Mouse (Mus musculus) forebrain, postnatal 0 days (tissue): ENCODE measurements around the gene Obscn. TPM values are rescaled to one million over a fixed set of nuclear protein-coding genes. Genes with fewer than 3 reads are reported as not detected.
A peak's percentile ranks its signal among the peaks of the same experiment; 100 is the strongest.

Experiments
- ATAC-seq: fragments of 200-750 bp; cut with Nextera tagmentation; 2 replicates; pipeline ENCODE4 v1.8.0; 2017; ENCODE audit warnings: mild to moderate bottlenecking, moderate library complexity
- DNase-seq: peaks from one replicate; pipeline ENCODE4 v3.0.0-alpha.2; 2015
- H3K27ac ChIP-seq: fragments of 300-500 bp; sonication (generic); 2 replicates; pipeline ENCODE4 v1.5.1; 2014; ENCODE audit warnings: low read depth, mild to moderate bottlenecking, antibody characterized with exemption, low read length, moderate library complexity, mixed read lengths
- H3K27me3 ChIP-seq: fragments of 300-500 bp; sonication (generic); 2 replicates; pipeline ENCODE4 v1.6.1; 2014; ENCODE audit warnings: mild to moderate bottlenecking, low read length, mixed read lengths; ENCODE audit not compliant: insufficient read depth
- H3K36me3 ChIP-seq: fragments of 300-500 bp; sonication (generic); 2 replicates; pipeline ENCODE4 v1.6.1; 2014; ENCODE audit warnings: mild to moderate bottlenecking, moderate library complexity; ENCODE audit not compliant: insufficient read depth
- H3K4me1 ChIP-seq: fragments of 300-500 bp; sonication (generic); 2 replicates; pipeline ENCODE4 v1.6.1; 2014; ENCODE audit warnings: antibody characterized with exemption; ENCODE audit not compliant: insufficient read depth
- H3K4me2 ChIP-seq: fragments of 300-500 bp; sonication (generic); 2 replicates; pipeline ENCODE4 v1.6.1; 2014; ENCODE audit warnings: low read depth, mild to moderate bottlenecking, moderate library complexity
- H3K4me3 ChIP-seq: fragments of 300-500 bp; sonication (generic); 2 replicates; pipeline ENCODE4 v1.5.1; 2014; ENCODE audit warnings: low read depth, low read length, mixed read lengths
- H3K9ac ChIP-seq: fragments of 300-500 bp; sonication (generic); 2 replicates; pipeline ENCODE4 v1.6.1; 2014; ENCODE audit warnings: mild to moderate bottlenecking
- H3K9me3 ChIP-seq: fragments of 300-500 bp; sonication (generic); 2 replicates; pipeline ENCODE4 v1.6.1; 2016; ENCODE audit warnings: low read length
- CTCF ChIP-seq: sonication (generic); IDR thresholded peaks from 2 replicates; pipeline ENCODE4 v1.5.1; 2016; ENCODE audit warnings: antibody characterized with exemption, control low read depth, low read depth
- WGBS: fragments of 180-500 bp; shearing (Covaris S2); extraction: QIAGEN DNeasy Blood & Tissue Kit; methylation state at CpG from one replicate; pipeline ENCODE4 v1.1.7; 2014; 5-methylcytosine and 5-hydroxymethylcytosine counted together
- polyA plus RNA-seq: library from polyadenylated mRNA; unstranded; fragments of >200 nt; fragmentation: Nextera tagmentation; extraction: Ambion mirVana; gene quantifications from 2 replicates; pipeline ENCODE4 v1.2.1, GENCODE M21; 2015
- total RNA-seq: library from RNA; depleted of rRNA; stranded (reverse); fragments of >200 nt; gene quantifications from 2 replicates; pipeline ENCODE4 v1.2.3, GENCODE M21; 2014

The Obscn gene
- total and polyA plus RNA-seq, 2 experiments from 2014 or later, result 0.31 to 1.5 TPM

DNA sequence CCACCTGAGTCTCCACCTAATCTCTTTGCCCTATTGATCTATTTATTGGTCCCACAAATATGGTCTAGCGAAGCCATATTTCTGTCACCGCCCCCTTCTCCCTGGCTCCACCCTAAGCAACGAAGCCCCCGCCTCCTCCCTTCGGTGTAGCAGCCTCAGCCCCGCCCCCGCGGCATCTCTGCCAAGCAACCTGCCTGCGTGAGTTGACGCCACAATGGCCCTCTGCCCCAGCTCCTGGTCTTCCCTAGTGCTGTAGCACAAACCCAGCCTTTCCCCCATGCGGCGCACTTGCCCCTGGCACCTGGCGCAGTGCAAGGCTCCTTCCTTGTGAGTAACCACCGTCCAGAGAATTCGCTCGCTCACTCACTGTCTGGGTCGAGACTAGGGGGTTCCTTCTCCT lies 172.7 kb downstream of the Obscn start:
- 31% methylated on average over 17 of the region's 17 CpGs for WGBS
- H3K4me1 ChIP-seq, result peaks cover 4% of the 10 kb centered on the region
- TF ChIP-seq CTCF, result no peak
- H3K36me3 ChIP-seq, result no peaks in the 10 kb centered on the region; the same call in 1 of the 2 replicates
- no peak overlapping the region for H3K4me3 ChIP-seq
- no peak overlapping the region for H3K9ac ChIP-seq
- no peak for ATAC-seq
- H3K9me3 ChIP-seq, result no peaks in the 10 kb centered on the region
- no peaks in the 10 kb centered on the region for H3K27me3 ChIP-seq
- DNase-seq, result no peak
- no peak overlapping the region for H3K27ac ChIP-seq
- no peak overlapping the region for H3K4me2 ChIP-seq

DNA sequence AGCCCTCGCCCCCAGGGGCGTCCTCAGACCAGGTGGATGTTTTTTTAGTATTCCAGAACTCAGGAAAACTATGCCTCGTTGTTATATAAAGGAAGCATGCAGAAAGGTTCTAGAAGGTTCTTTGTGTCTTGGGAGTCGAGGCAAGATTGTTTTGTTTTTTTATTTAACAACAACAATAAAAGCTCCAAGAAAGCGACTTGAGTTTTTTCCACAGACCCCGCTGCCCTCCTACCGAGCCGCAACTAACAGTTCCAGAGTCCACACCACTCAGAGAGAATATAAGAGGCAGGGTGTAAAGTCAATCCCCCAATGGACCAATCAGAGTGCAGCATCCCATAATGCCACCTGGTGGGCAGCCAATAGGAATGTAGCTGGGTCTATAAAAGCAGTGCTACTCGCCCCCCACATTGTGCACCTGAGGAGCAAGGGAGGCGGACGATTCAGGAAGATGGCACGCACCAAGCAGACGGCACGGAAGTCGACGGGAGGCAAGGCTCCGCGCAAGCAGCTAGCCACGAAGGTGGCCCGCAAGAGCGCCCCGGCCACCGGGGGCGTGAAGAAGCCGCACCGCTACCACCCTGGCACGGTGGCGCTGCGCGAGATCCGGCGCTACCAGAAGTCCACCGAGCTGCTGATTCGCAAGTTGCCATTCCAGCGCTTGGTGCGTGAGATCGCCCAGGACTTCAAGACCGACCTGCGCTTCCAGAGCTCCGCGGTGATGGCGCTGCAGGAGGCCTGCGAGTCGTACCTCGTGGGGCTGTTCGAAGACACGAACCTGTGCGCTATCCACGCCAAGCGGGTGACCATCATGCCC lies 174.6 kb downstream of the Obscn start:
- H3K4me3 ChIP-seq, result no peak overlapping the region
- no peak overlapping the region for H3K9ac ChIP-seq
- WGBS, result 69% methylated on average over 50 of the region's 50 CpGs
- no peaks in the 10 kb centered on the region for H3K9me3 ChIP-seq
- H3K4me2 ChIP-seq, result no peak overlapping the region
- DNase-seq (peak; percentile 21), ATAC-seq (no peak)
- no peaks in the 10 kb centered on the region; the same call in 1 of the 2 replicates for H3K36me3 ChIP-seq
- peaks cover 18% of the 10 kb centered on the region for H3K4me1 ChIP-seq
- no peak overlapping the region for H3K27ac ChIP-seq
- TF ChIP-seq CTCF, result peak; percentile 8; the same call in 1 of the 2 replicates
- no peaks in the 10 kb centered on the region for H3K27me3 ChIP-seq

- Histone ChIP-seq H3K27me3 (no peaks in the 10 kb centered on the region), H3K36me3 (no peaks in the 10 kb centered on the region; the same call in 1 of the 2 replicates), H3K4me3 (peak overlapping the region; percentile 49), H3K9ac (peak overlapping the region; percentile 56), H3K9me3 (no peaks in the 10 kb centered on the region), H3K4me2 (peak overlapping the region; percentile 81), H3K27ac (peak overlapping the region; percentile 66), H3K4me1 (peaks cover 21% of the 10 kb centered on the region)
- peak; percentile 85 for DNase-seq
- ATAC-seq, result peak; percentile 88
- 3% methylated on average over 40 of the region's 40 CpGs for WGBS
- TF ChIP-seq CTCF, result peak; percentile 59
Measured at GRCm38 (mm10) chr11:58959921-58960465, 176.2 kb downstream of the Obscn start.

DNA sequence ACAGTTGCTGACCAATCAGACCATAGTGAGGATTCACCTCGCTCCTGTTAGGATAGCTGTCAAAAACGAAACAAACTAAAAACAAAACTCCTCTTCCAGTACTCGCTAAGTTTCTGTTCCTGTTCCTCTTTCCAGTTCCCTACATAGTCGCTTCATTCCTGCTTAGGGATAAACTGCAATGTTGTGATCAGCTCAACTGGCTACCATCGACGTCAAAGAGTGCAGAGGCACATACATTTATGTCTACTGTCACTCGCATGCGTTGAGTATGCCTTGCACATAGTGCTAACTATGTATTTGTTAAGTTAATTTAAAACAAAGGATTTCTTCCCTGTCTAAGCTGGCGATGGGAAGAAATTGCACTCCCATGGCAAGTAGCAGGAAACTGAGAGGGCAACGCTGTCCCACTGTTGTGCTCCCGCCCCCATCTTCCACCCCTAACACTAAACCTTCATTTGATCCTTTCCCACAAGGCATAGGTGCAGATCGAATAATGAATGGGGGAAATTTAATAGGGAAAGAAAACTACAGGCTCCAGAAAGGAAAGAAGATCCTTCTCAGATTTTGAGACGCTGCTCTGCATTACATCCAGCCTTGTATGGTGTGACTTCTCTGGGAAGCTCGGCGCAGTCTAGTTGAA lies 176.9 kb downstream of the Obscn start:
- peak overlapping the region; percentile 56 for H3K9ac ChIP-seq
- no peaks in the 10 kb centered on the region for H3K9me3 ChIP-seq
- ATAC-seq (no peak), DNase-seq (no peak)
- H3K4me1 ChIP-seq, result peaks cover 21% of the 10 kb centered on the region
- H3K4me3 ChIP-seq, result peak overlapping the region; percentile 49
- no peaks in the 10 kb centered on the region for H3K27me3 ChIP-seq
- no peaks in the 10 kb centered on the region; the same call in 1 of the 2 replicates for H3K36me3 ChIP-seq
- peak overlapping the region; percentile 81 for H3K4me2 ChIP-seq
- 27% methylated on average over 15 of the region's 15 CpGs for WGBS
- TF ChIP-seq CTCF, result no peak
- peak overlapping the region; percentile 66 for H3K27ac ChIP-seq

- no peak overlapping the region for H3K9ac ChIP-seq
- no peaks in the 10 kb centered on the region for H3K9me3 ChIP-seq
- H3K27me3 ChIP-seq, result no peaks in the 10 kb centered on the region
- DNase-seq, result no peak
- no peak for TF ChIP-seq CTCF
- no peak overlapping the region for H3K4me2 ChIP-seq
- no peak for ATAC-seq
- no peak overlapping the region for H3K4me3 ChIP-seq
- peaks cover 21% of the 10 kb centered on the region for H3K4me1 ChIP-seq
- no peaks in the 10 kb centered on the region; the same call in 1 of the 2 replicates for H3K36me3 ChIP-seq
- WGBS, result 88% methylated on average over 6 of the region's 6 CpGs
- H3K27ac ChIP-seq, result no peak overlapping the region
Measured at GRCm38 (mm10) chr11:58958536-58958935, 177.7 kb downstream of the Obscn start.

DNA sequence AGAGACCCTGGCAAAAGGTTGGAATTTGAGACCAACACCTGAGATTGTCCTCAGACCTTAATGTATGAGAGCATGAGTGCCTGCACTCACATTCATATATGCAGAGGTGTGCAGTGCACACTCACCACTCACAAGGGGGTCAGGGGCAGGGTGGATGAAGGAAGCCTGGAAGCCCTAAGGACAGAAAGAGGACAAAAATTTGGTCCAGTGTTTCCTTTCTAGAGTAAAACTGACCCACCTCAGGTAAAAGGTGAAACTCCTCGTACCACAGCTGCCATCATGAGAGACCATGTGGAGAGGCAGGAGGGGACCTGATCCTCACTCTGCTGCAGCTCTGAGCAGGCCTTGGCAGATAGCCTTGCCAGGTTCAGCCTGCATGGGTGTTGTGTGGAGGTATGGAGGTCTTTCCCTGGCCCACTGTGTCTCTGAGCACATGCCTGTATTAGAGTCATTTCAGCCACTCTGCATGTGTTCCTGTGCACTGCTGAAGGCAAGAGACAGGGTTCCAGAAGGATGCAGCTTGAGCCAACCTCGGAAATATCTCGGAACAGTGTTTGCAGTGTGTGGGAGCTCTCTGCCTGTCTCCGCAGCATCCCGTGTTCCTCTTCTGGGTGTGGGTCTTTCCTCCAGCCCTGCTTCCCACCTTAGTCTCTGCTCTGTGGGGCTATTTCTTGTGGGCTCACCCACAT lies 178.8 kb downstream of the Obscn start:
- no peak overlapping the region for H3K27ac ChIP-seq
- no peak for TF ChIP-seq CTCF

More for the DNA sequence above, 178.8 kb downstream of the Obscn start:
- peak overlapping the region; percentile 75 for H3K9ac ChIP-seq
- no peaks in the 10 kb centered on the region for H3K27me3 ChIP-seq
- WGBS, result 62% methylated on average over 5 of the region's 5 CpGs
- no peak for ATAC-seq
- H3K4me1 ChIP-seq, result peaks cover 21% of the 10 kb centered on the region
- H3K4me2 ChIP-seq, result peak overlapping the region; percentile 85
- H3K9me3 ChIP-seq, result no peaks in the 10 kb centered on the region
- H3K36me3 ChIP-seq, result no peaks in the 10 kb centered on the region; the same call in 1 of the 2 replicates
- H3K4me3 ChIP-seq, result peak overlapping the region; percentile 59
- DNase-seq, result no peak
